Mouse (Mus musculus) kidney, embryonic 15.5 days (tissue): ENCODE results near the gene Btbd19. TPM values are rescaled to one million over a fixed set of nuclear protein-coding genes. Genes with fewer than 3 reads are reported as not detected.

ENCODE experiments used
- ATAC-seq: fragments of 200-750 bp; cut with Nextera tagmentation; replicated peaks from 2 replicates; pipeline ENCODE4 v1.8.0; 2017; ENCODE audit warnings: moderate TSS enrichment; ENCODE audit not compliant: low FRiP score
- H3K27ac ChIP-seq: fragments of 300-500 bp; sonication (generic); 2 replicates; pipeline ENCODE4 v1.5.1; 2015; ENCODE audit warnings: mild to moderate bottlenecking, inconsistent platforms
- H3K27me3 ChIP-seq: fragments of 300-500 bp; sonication (generic); 2 replicates; pipeline ENCODE4 v1.6.1; 2015; ENCODE audit warnings: inconsistent platforms
- H3K36me3 ChIP-seq: fragments of 300-500 bp; sonication (generic); 2 replicates; pipeline ENCODE4 v1.6.1; 2015; ENCODE audit warnings: inconsistent platforms
- H3K4me1 ChIP-seq: fragments of 300-500 bp; sonication (generic); 2 replicates; pipeline ENCODE4 v1.6.1; 2015; ENCODE audit warnings: inconsistent platforms
- H3K4me2 ChIP-seq: fragments of 300-500 bp; sonication (generic); 2 replicates; pipeline ENCODE4 v1.6.1; 2015; ENCODE audit warnings: moderate library complexity, mild to moderate bottlenecking, inconsistent platforms
- H3K4me3 ChIP-seq: fragments of 300-500 bp; sonication (generic); replicated peaks from 2 replicates; pipeline ENCODE4 v1.5.1; 2015; ENCODE audit warnings: mild to moderate bottlenecking, inconsistent platforms
- H3K9ac ChIP-seq: fragments of 300-500 bp; sonication (generic); 2 replicates; pipeline ENCODE4 v1.6.1; 2015; ENCODE audit warnings: mild to moderate bottlenecking, inconsistent platforms
- H3K9me3 ChIP-seq: fragments of 300-500 bp; sonication (generic); replicated peaks from 2 replicates; pipeline ENCODE4 v1.6.1; 2016; ENCODE audit warnings: inconsistent platforms
- WGBS: fragments of 180-500 bp; shearing (Covaris S2); methylation state at CpG from one replicate; pipeline ENCODE4 v1.1.7; 2015; ENCODE audit warnings: mixed read lengths; 5-methylcytosine and 5-hydroxymethylcytosine counted together
- polyA plus RNA-seq: library from polyadenylated mRNA; unstranded; fragments of >200 nt; fragmentation: Nextera tagmentation; extraction: Ambion mirVana; gene quantifications from 2 replicates; pipeline ENCODE4 v1.2.1, GENCODE M21; 2015

The Btbd19 gene
- polyA plus RNA-seq, result 5.2 and 6.6 TPM in 2 replicates

DNA sequence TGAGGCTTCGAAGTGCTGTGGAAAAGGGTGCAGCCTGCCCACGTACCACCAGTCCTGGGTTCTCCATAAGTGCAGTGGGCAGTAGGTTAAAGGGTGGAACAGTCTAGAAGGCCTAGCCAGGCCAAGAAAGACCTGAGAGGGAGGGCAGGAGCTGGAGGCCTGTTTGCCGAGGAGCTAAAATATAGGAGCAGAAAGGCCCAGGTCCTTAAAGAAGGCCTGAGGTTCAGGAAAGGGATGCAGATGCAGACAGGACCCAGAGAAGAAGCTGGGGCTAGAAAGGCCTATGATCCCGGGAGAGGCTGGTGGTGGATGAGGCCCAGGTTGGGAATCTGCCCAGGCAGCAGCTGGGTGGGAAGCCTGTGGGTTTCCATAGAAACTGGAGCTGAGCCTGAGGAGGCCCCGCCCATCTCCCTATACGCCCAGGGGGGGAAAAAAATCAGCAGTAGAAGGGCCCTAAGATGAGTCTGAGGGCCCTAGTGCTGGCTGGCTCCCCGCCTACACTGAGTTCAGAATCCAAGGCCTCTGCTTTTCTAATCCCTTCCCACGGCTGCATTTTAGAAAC, at the start of gene Btbd19:
Gene Btbd19 (minus strand): TSS at position 378 of the 562 bp plus-strand sequence.
- peak within 1 kb of the TSS; percentile 39 for H3K4me2 ChIP-seq
- no peaks in the 10 kb centered on the region for H3K9me3 ChIP-seq
- H3K4me3 ChIP-seq, result no peak within 1 kb of the TSS
- H3K36me3 ChIP-seq, result peaks cover 15% of the 10 kb centered on the region; the same call in 1 of the 2 replicates
- H3K4me1 ChIP-seq, result peaks cover 33% of the 10 kb centered on the region
- peak; percentile 7 for ATAC-seq
- 28% methylated on average over 8 of the region's 8 CpGs for WGBS
- H3K9ac ChIP-seq, result peak within 1 kb of the TSS; percentile 29
- peak within 1 kb of the TSS; percentile 94 for H3K27ac ChIP-seq
- no peaks in the 10 kb centered on the region for H3K27me3 ChIP-seq

DNA sequence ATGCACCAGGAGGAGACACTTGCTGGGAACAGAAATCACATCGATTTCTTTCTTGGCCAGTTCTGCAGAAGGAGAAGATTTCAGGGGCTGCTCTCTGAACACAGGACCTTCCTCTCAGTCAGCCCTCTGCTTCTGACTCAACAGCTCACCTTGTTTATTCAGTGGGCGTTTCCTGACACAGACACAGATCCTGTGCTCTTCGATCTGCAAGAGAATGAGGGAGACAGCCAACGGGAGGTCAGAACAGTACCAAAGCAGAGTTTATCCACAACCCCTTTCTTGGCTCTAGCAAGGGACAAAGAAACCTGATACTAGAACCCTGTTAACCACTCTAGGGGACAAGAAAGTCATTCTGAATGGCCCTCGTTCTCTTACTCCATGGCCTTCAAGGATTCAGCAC, 44.4 kb upstream of the Btbd19 start:
- H3K27ac ChIP-seq, result no peak overlapping the region
- WGBS, result 85% methylated on average over 5 of the region's 5 CpGs
- H3K9ac ChIP-seq, result no peak overlapping the region
- peaks cover 99% of the 10 kb centered on the region for H3K36me3 ChIP-seq
- H3K4me3 ChIP-seq, result no peak overlapping the region
- no peak for ATAC-seq
- no peaks in the 10 kb centered on the region for H3K27me3 ChIP-seq
- no peaks in the 10 kb centered on the region for H3K9me3 ChIP-seq
- no peaks in the 10 kb centered on the region for H3K4me1 ChIP-seq
- H3K4me2 ChIP-seq, result no peak overlapping the region

DNA sequence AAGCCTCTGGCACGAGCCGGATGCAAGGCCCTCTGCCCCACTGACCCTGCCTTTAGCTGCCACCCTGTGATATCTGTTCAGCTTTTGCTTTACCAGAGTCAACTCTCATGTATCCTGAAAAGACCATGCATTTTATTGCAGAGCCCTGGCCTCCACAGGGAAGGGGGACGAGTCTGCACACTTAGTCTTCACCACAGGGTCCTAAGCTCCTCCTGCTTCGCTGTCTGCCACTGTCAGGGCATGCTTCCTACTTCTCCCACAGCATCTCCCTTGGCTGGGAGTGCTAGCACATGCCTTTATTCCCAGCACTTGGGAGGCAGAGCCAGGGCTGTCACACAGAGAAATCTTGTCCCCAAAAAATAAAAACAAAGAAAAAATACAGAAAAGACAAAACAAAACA, 35.7 kb upstream of the Btbd19 start:
- H3K4me3 ChIP-seq, result no peak overlapping the region
- H3K4me2 ChIP-seq, result no peak overlapping the region
- H3K27me3 ChIP-seq, result no peaks in the 10 kb centered on the region
- no peak for ATAC-seq
- peaks cover 78% of the 10 kb centered on the region for H3K36me3 ChIP-seq
- 69% methylated on average over 4 of the region's 4 CpGs for WGBS
- H3K9me3 ChIP-seq, result no peaks in the 10 kb centered on the region
- no peaks in the 10 kb centered on the region for H3K4me1 ChIP-seq
- H3K9ac ChIP-seq, result no peak overlapping the region
- no peak overlapping the region for H3K27ac ChIP-seq

DNA sequence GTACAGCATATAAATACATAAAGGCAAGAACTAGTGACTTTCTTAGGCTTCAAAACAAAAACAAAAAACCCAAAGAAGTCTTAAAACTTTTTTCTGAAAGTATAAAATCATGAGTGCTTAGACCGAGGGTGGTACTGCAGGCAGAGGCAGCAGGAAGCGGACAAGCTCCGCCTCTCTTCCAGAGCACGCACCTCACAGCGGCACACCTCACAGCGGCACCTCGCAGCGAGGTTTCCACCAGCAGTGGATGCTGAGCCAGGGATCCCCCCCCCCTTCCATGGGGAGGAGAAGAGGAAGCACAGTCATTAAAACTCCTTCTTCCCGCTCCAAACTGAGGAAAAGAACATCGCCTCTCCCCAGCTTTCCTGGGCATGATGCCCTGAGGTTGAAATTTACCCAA, 34.1 kb upstream of the Btbd19 start:
- Histone ChIP-seq H3K9me3 (no peaks in the 10 kb centered on the region), H3K27me3 (no peaks in the 10 kb centered on the region), H3K9ac (no peak overlapping the region), H3K27ac (no peak overlapping the region), H3K4me2 (no peak overlapping the region), H3K4me1 (peaks cover 3% of the 10 kb centered on the region), H3K4me3 (no peak overlapping the region), H3K36me3 (peaks cover 67% of the 10 kb centered on the region)
- WGBS, result 84% methylated on average over 10 of the region's 10 CpGs
- no peak for ATAC-seq

DNA sequence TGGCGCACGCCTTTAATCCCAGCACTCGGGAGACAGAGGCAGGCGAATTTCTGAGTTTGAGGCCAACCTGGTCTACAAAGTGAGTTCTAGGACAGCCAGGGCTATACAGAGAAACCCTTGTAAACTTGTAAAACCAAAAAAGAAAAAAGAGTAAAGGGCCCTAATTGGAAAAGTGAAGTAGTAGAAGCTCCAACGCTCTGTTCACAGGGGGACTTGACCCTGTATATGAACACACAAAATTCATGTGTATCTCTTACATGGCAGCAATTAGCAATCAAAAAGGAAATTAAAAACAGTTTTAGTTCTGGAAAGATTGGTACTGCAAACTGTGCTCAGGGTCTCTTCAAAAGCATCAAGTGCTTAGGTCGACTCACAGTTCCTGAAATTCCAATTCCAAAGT, 30.8 kb upstream of the Btbd19 start:
- no peaks in the 10 kb centered on the region for H3K27me3 ChIP-seq
- H3K27ac ChIP-seq, result peak overlapping the region; percentile 95
- ATAC-seq, result no peak
- H3K4me2 ChIP-seq, result peak overlapping the region; percentile 80
- H3K9ac ChIP-seq, result peak overlapping the region; percentile 41; the same call in 1 of the 2 replicates
- 29% methylated on average over 6 of the region's 6 CpGs for WGBS
- peak overlapping the region; percentile 96 for H3K4me3 ChIP-seq
- H3K4me1 ChIP-seq, result peaks cover 26% of the 10 kb centered on the region
- H3K9me3 ChIP-seq, result no peaks in the 10 kb centered on the region
- peaks cover 65% of the 10 kb centered on the region for H3K36me3 ChIP-seq

DNA sequence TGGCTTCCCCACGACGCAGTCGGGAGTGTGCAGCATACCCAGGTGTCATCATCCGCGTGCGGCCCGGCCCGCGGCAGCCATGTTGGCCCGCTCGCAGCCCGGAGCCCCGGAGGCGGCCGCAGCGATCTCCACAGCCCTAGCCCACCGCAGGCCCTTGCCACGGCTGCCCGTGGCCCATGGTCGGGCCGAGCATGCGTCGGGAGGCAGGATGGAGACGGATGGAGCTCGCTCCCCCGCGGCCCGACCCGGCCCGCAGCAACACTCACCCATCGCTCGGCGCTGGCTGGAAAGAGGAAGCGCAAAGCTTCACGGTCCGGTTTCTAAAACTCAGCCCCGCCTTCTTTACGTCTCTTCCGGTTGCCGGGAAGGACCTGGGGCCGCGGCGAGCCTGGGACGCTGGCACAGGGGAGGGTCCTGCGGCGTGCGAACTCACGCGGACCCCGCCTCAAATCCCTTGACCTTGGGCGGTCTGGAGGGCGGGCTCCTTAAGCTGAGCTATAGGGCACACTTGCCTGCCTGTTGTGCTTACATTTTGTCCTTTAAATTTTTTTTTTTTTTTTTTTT, 30.3 kb upstream of the Btbd19 start, which contains the start of gene Rps8:
Gene Rps8 (minus strand): TSS at position 452 of the 564 bp plus-strand sequence.
- under 1% methylated on average over 52 of the region's 52 CpGs for WGBS
- Histone ChIP-seq H3K36me3 (peaks cover 65% of the 10 kb centered on the region), H3K4me2 (peak within 1 kb of the TSS; percentile 80), H3K4me3 (peak within 1 kb of the TSS; percentile 96), H3K27me3 (no peaks in the 10 kb centered on the region), H3K9ac (peak within 1 kb of the TSS; percentile 99), H3K27ac (peak within 1 kb of the TSS; percentile 95), H3K4me1 (peaks cover 26% of the 10 kb centered on the region), H3K9me3 (no peaks in the 10 kb centered on the region)
- peak; percentile 94 for ATAC-seq

DNA sequence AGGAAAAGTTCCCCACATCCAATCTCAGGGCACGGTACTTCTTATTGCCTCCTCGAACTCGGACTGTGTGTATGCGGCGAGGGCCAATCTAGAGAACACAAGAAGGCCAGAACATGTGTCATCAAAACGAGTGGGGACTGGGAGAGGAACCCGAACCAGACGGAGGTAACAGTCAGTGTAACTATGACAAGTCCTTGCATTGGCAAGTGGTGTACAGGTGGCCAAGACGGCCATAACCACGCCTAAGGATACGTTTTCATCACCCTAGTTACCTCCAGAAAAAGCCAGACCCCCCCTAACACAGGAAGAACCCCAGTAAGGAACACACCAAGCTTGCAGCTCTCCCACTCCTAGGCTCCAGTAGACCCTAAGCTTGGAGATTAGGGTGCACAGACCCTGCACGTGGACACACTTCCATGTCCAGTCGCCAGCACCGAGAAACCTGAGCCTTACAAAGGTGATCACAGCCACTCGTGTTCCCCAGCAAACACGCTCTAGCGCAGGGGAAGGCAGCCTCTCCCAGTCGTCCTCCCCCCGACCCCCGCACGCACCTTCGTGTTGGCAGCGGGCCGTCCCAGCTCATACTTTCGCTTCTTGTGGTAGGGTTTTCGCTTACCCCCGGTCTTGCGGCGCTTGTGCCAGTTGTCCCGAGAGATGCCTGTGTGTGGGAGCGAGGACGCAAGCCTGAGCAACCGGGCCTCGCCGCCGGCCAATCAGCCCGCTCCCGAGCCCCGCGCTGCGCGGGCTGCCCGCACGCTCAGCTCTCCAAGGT, 29.7 kb upstream of the Btbd19 start:
- Histone ChIP-seq H3K4me3 (peak overlapping the region; percentile 96), H3K27ac (peak overlapping the region; percentile 95), H3K9me3 (no peaks in the 10 kb centered on the region), H3K4me2 (peak overlapping the region; percentile 80), H3K27me3 (no peaks in the 10 kb centered on the region), H3K9ac (peak overlapping the region; percentile 99), H3K4me1 (peaks cover 26% of the 10 kb centered on the region), H3K36me3 (peaks cover 65% of the 10 kb centered on the region)
- ATAC-seq, result peak; percentile 13; the same call in 1 of the 2 replicates
- WGBS, result 1% methylated on average over 44 of the region's 44 CpGs

DNA sequence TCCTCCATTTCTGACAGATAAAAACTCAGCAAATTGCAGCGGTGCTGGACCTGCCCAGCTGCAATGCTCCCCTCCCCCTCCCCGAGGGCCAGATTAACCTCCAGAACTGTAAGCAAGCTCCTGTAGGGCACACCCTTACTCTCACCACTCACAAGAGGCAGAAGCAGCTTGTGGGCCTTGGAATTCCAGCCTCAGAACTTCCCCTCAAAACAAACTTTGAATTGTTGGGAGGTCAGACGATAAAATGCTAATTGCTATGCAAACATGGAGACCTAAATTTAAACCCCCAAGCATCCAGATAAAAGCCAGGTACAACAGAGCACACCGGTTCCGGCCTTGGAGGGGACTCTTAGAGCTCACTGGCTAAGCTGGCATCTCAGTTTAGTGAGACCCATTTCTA, 27.2 kb upstream of the Btbd19 start:
- peaks cover 69% of the 10 kb centered on the region for H3K36me3 ChIP-seq
- WGBS, result 81% methylated on average over 5 of the region's 5 CpGs
- ATAC-seq, result no peak

DNA sequence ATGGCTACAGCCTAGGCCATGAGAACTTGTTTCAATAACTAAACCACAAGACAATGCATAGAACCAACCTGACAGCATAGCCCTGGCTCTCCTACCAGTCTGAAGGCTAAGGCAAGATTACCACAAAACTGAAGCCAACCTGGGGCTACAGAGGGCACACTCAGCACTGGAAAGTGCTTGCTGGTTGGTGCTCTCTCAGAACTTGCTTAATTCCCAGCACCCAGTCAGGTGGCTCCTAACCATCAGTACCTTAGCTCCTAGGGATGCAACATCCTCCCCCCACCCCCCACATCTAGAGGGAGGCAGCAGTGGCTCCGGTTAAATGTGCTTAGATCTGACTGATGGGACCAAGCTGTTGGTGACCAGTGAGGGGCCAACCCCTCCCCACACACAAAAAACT, 25.9 kb upstream of the Btbd19 start:
- no peak for ATAC-seq
- Histone ChIP-seq H3K4me1 (peaks cover 26% of the 10 kb centered on the region), H3K4me2 (no peak overlapping the region), H3K4me3 (no peak overlapping the region), H3K27me3 (no peaks in the 10 kb centered on the region), H3K36me3 (peaks cover 69% of the 10 kb centered on the region), H3K27ac (no peak overlapping the region), H3K9ac (no peak overlapping the region), H3K9me3 (no peaks in the 10 kb centered on the region)
- 44% methylated on average over 1 of the region's 1 CpGs for WGBS

More for the DNA sequence above, 27.2 kb upstream of the Btbd19 start:
- H3K4me2 ChIP-seq, result 0 out of 2 replicates have a peak overlapping the region, but pooled peaks have one; percentile 80
- H3K27me3 ChIP-seq, result no peaks in the 10 kb centered on the region
- no peak overlapping the region for H3K9ac ChIP-seq
- H3K4me1 ChIP-seq, result peaks cover 26% of the 10 kb centered on the region
- no peaks in the 10 kb centered on the region for H3K9me3 ChIP-seq
- H3K27ac ChIP-seq, result 0 out of 2 replicates have a peak overlapping the region, but pooled peaks have one; percentile 3
- H3K4me3 ChIP-seq, result peak overlapping the region; percentile 5; the same call in 1 of the 2 replicates

DNA sequence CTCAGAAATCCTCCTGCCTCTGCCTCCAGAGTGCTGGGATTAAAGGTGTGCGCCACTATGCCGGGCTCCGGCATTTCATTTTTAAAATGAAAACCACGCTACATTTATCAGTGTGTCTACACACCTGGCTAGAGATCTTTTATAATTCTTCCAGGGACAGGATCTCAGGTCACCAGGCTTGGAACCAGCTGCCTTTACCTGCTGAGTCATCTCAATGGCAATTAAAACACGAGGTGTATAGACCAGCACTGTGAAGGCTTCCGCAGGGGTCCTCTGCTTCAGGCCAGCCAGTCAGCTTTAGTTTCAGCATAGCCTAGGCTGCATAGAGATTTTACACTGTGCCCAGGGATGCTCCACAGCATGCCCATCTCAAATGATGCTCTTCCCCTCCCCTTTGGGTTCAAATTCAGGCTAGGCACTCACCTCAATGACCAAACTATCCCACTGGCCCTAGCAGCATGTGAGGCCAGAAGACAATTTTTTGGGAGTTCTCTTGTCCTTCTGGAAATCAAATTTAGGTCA, 24.7 kb upstream of the Btbd19 start:
- H3K27me3 ChIP-seq, result no peaks in the 10 kb centered on the region
- 91% methylated on average over 6 of the region's 6 CpGs for WGBS
- H3K9ac ChIP-seq, result no peak overlapping the region
- no peaks in the 10 kb centered on the region for H3K9me3 ChIP-seq
- no peak overlapping the region for H3K27ac ChIP-seq
- peaks cover 26% of the 10 kb centered on the region for H3K4me1 ChIP-seq
- peaks cover 69% of the 10 kb centered on the region for H3K36me3 ChIP-seq
- no peak overlapping the region for H3K4me3 ChIP-seq
- H3K4me2 ChIP-seq, result no peak overlapping the region
- ATAC-seq, result no peak

DNA sequence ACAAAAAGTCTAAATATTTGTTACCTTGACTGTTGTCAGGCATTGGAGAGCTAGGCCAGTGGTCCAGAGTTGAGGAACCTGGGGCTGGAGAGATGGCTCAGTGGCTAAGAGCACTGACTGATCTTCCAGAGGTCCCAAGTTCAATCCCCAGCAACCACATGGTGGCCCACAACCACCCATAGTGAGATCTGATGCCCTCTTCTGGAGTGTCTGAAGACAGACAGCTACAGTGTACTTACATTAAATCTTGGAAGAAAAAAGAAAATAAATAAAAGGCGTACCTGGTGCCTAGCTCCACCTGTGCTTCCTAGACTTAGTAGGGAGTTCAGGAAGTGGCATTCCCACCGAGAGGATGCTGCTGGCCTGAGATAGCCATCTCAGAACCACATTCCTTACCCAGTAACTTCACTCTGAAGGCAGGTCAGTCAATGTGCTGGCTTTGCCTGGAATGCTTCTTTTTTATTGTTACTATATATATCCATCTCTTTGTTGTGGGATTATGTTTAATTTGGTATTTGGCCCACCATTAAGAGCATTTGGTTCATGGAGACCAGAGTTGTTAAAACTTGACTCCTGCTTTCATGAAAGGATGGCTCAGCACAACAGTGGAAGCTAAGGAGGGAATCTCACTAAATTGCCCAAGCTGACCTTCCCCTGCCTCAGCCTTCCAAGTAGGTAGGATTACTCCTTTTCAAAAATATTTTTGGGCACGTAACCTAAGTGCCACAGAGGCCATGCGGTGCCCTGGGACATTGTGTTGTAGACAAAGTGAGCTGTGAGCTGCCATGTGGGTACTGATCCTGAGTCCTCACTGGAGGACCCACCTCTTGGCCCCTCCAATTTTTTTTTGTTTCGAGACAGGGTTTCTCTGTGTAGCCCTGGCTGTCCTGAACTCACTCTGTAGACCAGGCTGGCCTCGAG, 24.0 kb upstream of the Btbd19 start:
- Histone ChIP-seq H3K4me1 (peaks cover 22% of the 10 kb centered on the region), H3K4me2 (no peak overlapping the region), H3K36me3 (peaks cover 64% of the 10 kb centered on the region), H3K27me3 (no peaks in the 10 kb centered on the region), H3K4me3 (no peak overlapping the region), H3K9me3 (no peaks in the 10 kb centered on the region), H3K9ac (no peak overlapping the region), H3K27ac (0 out of 2 replicates have a peak overlapping the region, but pooled peaks have one; percentile 42)
- no peak; the same call in 1 of the 2 replicates for ATAC-seq
- 75% methylated on average over 6 of the region's 6 CpGs for WGBS
